Mouse (Mus musculus) embryonic fibroblast, embryonic 13.5 days (primary cell): ENCODE results near the gene Fam81a.

ENCODE experiments used
- CTCF ChIP-seq: IDR thresholded peaks from 2 replicates; pipeline ENCODE4 v1.5.1; 2011; ENCODE audit warnings: mild to moderate bottlenecking, control low read depth, low read length, moderate library complexity, borderline replicate concordance; ENCODE audit not compliant: insufficient read depth
- POLR2A ChIP-seq: IDR thresholded peaks from 2 replicates; pipeline ENCODE4 v1.6.1; 2011; ENCODE audit warnings: low read depth, mild to moderate bottlenecking, control low read depth, low read length, moderate library complexity

- TF ChIP-seq CTCF (no peak), POLR2A (no peak)
Observed at GRCm38 (mm10) chr9:70110871-70111270, 31.5 kb downstream of the Fam81a start.
